Mouse (Mus musculus) neural tube, embryonic 14.5 days (tissue): ENCODE results near the gene Mcemp1. TPM values are rescaled to one million over a fixed set of nuclear protein-coding genes. Genes with fewer than 3 reads are reported as not detected.
A peak's percentile ranks its signal among the peaks of the same experiment; 100 is the strongest.

Source experiments
- ATAC-seq: fragments of 200-750 bp; cut with Nextera tagmentation; 2 replicates; pipeline ENCODE4 v1.8.0; 2017; ENCODE audit warnings: low read depth, mild to moderate bottlenecking, moderate TSS enrichment, moderate library complexity
- H3K27ac ChIP-seq: fragments of 300-500 bp; sonication (generic); 2 replicates; pipeline ENCODE4 v1.5.1; 2014; ENCODE audit warnings: low read depth, mild to moderate bottlenecking, control low read depth, low read length, moderate library complexity, mixed read lengths
- H3K27me3 ChIP-seq: fragments of 300-500 bp; sonication (generic); 2 replicates; pipeline ENCODE4 v1.6.1; 2014; ENCODE audit warnings: low read length; ENCODE audit not compliant: control insufficient read depth, insufficient read depth
- H3K36me3 ChIP-seq: fragments of 300-500 bp; sonication (generic); 2 replicates; pipeline ENCODE4 v1.6.1; 2014; ENCODE audit warnings: low read length, mixed read lengths; ENCODE audit not compliant: control insufficient read depth, insufficient read depth
- H3K4me1 ChIP-seq: fragments of 300-500 bp; sonication (generic); 2 replicates; pipeline ENCODE4 v1.6.1; 2014; ENCODE audit warnings: low read length; ENCODE audit not compliant: control insufficient read depth, insufficient read depth
- H3K4me2 ChIP-seq: fragments of 300-500 bp; sonication (generic); 2 replicates; pipeline ENCODE4 v1.6.1; 2014; ENCODE audit warnings: mild to moderate bottlenecking, low read depth, low read length, control low read depth
- H3K4me3 ChIP-seq: fragments of 300-500 bp; sonication (generic); 2 replicates; pipeline ENCODE4 v1.5.1; 2014; ENCODE audit warnings: low read depth, low read length, control low read depth, mixed read lengths
- H3K9ac ChIP-seq: fragments of 300-500 bp; sonication (generic); replicated peaks from 2 replicates; pipeline ENCODE4 v1.6.1; 2014; ENCODE audit warnings: low read depth, mild to moderate bottlenecking, control low read depth, low read length, mixed read lengths
- H3K9me3 ChIP-seq: fragments of 300-500 bp; sonication (generic); 2 replicates; pipeline ENCODE4 v1.6.1; 2016; ENCODE audit warnings: low read length; ENCODE audit not compliant: control insufficient read depth
- WGBS: fragments of 180-500 bp; shearing (Covaris S2); extraction: QIAGEN DNeasy Blood & Tissue Kit; methylation state at CpG from one replicate; pipeline ENCODE4 v1.1.7; 2014; 5-methylcytosine and 5-hydroxymethylcytosine counted together
- polyA plus RNA-seq: library from polyadenylated mRNA; unstranded; fragments of >200 nt; fragmentation: Nextera tagmentation; extraction: Ambion mirVana; gene quantifications from 2 replicates; pipeline ENCODE4 v1.2.1, GENCODE M21; 2014

The Mcemp1 gene
- polyA plus RNA-seq, 1 experiment from 2014 or later = 0.27 TPM

DNA sequence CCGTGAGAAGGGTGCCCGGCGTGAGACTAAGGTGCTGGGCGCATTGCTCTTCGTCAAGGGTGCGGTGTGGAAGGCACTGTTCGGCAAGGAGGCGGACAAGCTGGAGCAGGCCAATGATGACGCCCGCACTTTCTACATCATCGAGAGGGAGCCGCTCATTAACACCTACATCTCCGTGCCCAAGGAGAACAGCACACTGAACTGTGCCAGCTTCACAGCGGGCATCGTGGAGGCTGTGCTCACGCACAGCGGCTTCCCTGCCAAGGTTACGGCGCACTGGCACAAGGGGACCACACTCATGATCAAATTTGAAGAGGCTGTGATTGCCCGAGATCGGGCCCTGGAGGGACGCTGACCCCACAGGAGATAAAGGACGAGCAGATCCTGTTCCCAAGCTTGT lies 13.7 kb downstream of the Mcemp1 start:
- ATAC-seq = no peak
- Histone ChIP-seq H3K9me3 (no peaks in the 10 kb centered on the region), H3K9ac (no peak overlapping the region), H3K4me3 (no peak overlapping the region), H3K4me1 (peaks cover 9% of the 10 kb centered on the region; the same call in 1 of the 2 replicates), H3K36me3 (0 out of 2 replicates have a peak, but pooled peaks cover 10% of the 10 kb centered on the region), H3K4me2 (no peak overlapping the region), H3K27ac (no peak overlapping the region), H3K27me3 (no peaks in the 10 kb centered on the region)
- 97% methylated on average over 23 of the region's 23 CpGs for WGBS

DNA sequence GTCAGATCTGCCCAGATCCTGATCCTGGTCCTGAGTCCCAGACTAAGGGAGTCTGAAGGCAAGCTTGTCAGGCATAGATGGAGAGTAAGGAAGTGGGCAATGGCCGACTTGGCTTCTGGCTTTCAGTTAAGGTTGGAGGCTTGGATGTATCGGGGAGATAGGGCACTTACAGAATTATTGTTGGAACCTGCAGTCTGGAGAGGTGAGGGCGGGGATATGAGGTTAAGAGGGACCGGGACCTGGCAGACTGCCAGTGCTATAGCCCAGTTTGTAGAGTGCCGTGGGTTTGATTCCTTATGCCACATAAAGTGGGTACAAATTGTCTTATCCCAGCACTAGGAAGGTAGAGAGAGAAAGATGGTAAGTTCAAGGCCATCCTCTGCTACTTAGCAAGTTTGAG lies 14.1 kb downstream of the Mcemp1 start:
- no peak overlapping the region for H3K4me3 ChIP-seq
- no peak overlapping the region for H3K9ac ChIP-seq
- peaks cover 9% of the 10 kb centered on the region; the same call in 1 of the 2 replicates for H3K4me1 ChIP-seq
- 90% methylated on average over 5 of the region's 5 CpGs for WGBS
- no peak overlapping the region for H3K27ac ChIP-seq
- H3K36me3 ChIP-seq = 0 out of 2 replicates have a peak, but pooled peaks cover 10% of the 10 kb centered on the region
- ATAC-seq = no peak
- H3K9me3 ChIP-seq = no peaks in the 10 kb centered on the region
- H3K4me2 ChIP-seq = no peak overlapping the region
- H3K27me3 ChIP-seq = no peaks in the 10 kb centered on the region

DNA sequence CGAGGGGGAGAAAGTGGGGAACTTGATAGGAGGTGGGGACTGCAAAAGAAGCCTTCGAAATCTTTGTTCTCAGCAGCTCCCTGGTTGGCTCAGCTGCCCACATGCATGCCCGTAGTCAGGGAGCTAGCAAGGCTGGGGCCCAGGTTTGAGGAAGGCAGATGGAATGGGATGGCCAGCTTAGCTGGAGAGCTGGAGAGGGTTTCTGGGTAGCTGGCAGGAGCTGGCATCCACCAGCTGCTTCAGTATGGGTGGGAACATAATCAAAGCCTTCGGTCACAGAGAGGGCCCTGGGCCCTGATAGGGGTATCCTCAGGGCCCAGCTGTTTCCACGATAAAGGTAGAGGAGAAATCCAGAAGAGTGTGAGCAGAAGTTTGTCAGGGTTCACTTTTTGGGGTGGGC lies 16.9 kb downstream of the Mcemp1 start:
- no peaks in the 10 kb centered on the region for H3K27me3 ChIP-seq
- H3K9me3 ChIP-seq = no peaks in the 10 kb centered on the region
- peaks cover 6% of the 10 kb centered on the region; the same call in 1 of the 2 replicates for H3K4me1 ChIP-seq
- no peak overlapping the region for H3K4me3 ChIP-seq
- H3K36me3 ChIP-seq = 0 out of 2 replicates have a peak, but pooled peaks cover 10% of the 10 kb centered on the region
- no peak overlapping the region for H3K4me2 ChIP-seq
- no peak for ATAC-seq
- H3K27ac ChIP-seq = no peak overlapping the region
- WGBS = 92% methylated on average over 5 of the region's 5 CpGs
- no peak overlapping the region for H3K9ac ChIP-seq

DNA sequence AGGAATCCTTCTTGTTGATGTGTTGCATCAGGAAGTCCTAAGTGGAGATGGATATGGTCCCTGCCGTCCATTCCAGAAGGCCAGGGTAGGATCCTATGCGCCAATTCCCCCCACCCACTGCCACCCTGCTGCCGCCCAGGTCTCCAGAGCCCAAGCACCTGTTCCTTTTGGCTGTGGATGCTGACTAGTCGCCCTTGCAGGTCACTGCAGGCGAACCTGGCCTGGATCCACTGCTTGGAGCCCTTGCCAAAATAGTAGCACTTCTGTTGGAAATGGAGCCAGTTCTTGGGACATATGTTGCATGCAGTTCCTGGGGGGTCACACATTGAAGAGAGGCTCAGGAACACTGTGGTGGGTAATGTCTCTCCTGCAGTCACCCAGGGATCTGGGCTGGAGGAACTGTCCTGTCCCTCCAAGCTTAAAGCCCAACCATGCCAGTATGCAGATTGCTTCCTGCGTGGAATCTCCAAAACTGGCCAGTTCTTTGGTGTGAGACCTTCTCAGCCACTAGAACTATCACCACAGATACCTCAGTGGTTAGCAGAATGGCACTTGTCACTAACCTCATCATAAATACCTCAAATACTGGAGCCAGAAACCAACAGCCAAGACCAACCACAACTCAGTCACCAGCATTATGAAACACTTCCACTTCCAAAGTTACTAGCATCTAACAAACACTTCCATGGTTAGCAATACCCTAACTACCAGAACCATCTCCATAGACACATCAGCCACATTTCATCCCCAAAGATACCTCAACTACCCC lies 18.0 kb downstream of the Mcemp1 start:
- no peak overlapping the region for H3K9ac ChIP-seq
- no peak overlapping the region for H3K27ac ChIP-seq
- H3K27me3 ChIP-seq = no peaks in the 10 kb centered on the region
- H3K4me3 ChIP-seq = no peak overlapping the region
- no peak overlapping the region for H3K4me2 ChIP-seq
- H3K4me1 ChIP-seq = no peaks in the 10 kb centered on the region
- H3K9me3 ChIP-seq = no peaks in the 10 kb centered on the region
- ATAC-seq = no peak
- 0 out of 2 replicates have a peak, but pooled peaks cover 10% of the 10 kb centered on the region for H3K36me3 ChIP-seq
- WGBS = 80% methylated on average over 6 of the region's 6 CpGs

DNA sequence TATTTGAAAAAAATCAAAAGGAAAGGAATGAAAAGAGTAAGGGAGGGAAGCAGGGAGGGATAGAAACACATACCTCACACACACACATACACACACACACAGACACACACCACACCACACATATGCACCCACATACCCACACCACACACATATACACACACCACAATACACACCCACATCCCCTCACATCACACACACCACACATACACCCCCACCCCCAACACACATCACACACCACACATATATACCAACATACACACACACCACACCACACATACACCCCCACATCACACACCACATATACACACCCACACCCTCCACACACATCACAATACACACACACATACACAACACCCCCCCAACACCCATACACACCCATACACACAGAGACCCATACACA lies 19.0 kb downstream of the Mcemp1 start:
- Histone ChIP-seq H3K9ac (no peak overlapping the region), H3K4me3 (no peak overlapping the region), H3K4me2 (no peak overlapping the region), H3K4me1 (no peaks in the 10 kb centered on the region), H3K27me3 (no peaks in the 10 kb centered on the region), H3K27ac (no peak overlapping the region), H3K9me3 (no peaks in the 10 kb centered on the region), H3K36me3 (0 out of 2 replicates have a peak, but pooled peaks cover 3% of the 10 kb centered on the region)
- ATAC-seq = peak; percentile 9; the same call in 1 of the 2 replicates

DNA sequence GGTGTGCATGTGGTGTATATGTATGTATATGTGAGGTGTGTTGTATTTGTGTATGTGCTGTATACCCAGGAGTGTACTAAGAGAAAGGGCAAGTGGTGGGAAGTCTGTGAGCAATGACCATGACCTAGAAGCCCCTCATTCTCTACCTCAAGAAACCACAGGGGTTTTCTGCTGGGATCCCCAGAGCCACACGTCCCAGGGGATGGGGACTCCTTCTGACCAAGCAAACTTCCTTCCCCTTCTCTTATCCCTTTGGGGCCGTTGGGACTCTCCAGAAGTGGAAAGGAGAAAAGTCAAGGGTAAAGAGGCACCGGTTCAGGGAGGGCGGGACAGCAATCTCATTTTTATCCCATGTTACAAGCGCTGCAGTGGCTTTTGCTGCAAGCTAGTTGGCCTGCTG lies 19.9 kb downstream of the Mcemp1 start:
- no peaks in the 10 kb centered on the region for H3K4me1 ChIP-seq
- no peak overlapping the region for H3K4me3 ChIP-seq
- H3K4me2 ChIP-seq = no peak overlapping the region
- H3K36me3 ChIP-seq = no peaks in the 10 kb centered on the region
- no peak overlapping the region for H3K9ac ChIP-seq
- H3K27ac ChIP-seq = no peak overlapping the region
- WGBS = 69% methylated on average over 5 of the region's 5 CpGs
- H3K27me3 ChIP-seq = no peaks in the 10 kb centered on the region
- no peak for ATAC-seq
- H3K9me3 ChIP-seq = no peaks in the 10 kb centered on the region

DNA sequence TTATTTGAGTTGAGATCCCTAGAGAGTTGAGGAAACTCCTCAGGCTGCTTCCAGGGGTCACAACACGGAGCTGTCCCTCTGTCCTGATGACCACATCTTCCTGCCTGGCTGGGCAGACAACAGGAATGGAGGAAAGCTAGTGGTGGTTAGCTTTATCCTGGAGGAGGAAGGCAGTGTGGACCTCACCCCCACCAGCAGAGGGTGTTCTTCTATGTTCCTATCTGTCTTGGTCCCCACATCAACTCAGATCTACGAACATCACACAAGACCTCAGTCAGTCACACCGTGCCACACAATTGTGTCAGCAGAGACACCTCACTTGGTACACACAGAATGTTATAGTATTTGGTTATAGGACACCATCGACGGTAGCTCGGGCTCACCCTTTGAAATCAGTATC lies 22.0 kb downstream of the Mcemp1 start:
- H3K4me2 ChIP-seq = no peak overlapping the region
- H3K9me3 ChIP-seq = no peaks in the 10 kb centered on the region
- no peaks in the 10 kb centered on the region for H3K4me1 ChIP-seq
- H3K27me3 ChIP-seq = no peaks in the 10 kb centered on the region
- H3K9ac ChIP-seq = no peak overlapping the region
- no peaks in the 10 kb centered on the region for H3K36me3 ChIP-seq
- WGBS = 81% methylated on average over 6 of the region's 6 CpGs
- no peak overlapping the region for H3K27ac ChIP-seq
- no peak for ATAC-seq
- H3K4me3 ChIP-seq = no peak overlapping the region

DNA sequence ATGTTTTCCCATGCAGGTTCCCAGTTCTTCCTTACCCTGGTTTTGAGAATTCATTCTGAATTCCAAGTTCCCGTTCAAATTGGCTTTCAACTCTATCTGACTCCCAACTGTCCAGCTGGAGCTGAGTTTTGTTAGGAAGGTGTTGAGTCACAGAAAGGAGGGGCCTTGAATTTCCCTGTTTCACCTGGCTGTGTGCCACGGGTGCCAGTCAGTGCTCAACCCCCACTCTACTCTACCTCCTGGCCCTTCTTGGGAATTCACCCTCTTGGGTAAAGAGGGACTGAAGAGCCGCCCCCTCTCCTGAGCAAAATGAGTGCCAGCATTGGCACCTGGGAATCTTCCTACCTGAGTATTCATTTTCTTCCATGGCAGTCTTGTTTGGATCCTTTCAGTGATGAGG lies 25.2 kb downstream of the Mcemp1 start:
- no peak overlapping the region for H3K4me3 ChIP-seq
- H3K4me2 ChIP-seq = no peak overlapping the region
- H3K27ac ChIP-seq = no peak overlapping the region
- 81% methylated on average over 3 of the region's 3 CpGs for WGBS
- H3K27me3 ChIP-seq = no peaks in the 10 kb centered on the region
- H3K36me3 ChIP-seq = no peaks in the 10 kb centered on the region
- no peak overlapping the region for H3K9ac ChIP-seq
- H3K9me3 ChIP-seq = no peaks in the 10 kb centered on the region
- no peaks in the 10 kb centered on the region for H3K4me1 ChIP-seq
- ATAC-seq = no peak

DNA sequence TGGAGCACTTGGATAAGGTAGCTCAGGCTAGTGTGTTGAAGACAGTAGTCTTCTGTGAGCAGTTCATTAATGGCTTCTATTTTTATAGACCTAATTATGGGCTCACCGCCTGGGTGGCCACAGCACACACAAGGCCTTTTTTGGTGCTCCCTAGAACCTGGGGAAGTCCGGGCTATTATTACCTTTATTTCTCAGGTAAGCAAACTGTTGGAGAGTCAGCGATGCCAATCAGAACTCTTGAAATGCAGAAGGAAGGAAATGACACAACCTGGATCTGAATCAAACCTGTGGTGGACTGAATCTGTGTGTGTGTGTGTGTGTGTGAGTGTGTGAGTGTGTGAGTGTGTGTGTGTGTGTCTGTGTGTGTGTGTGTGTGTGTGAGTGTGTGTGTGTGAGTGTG lies 28.6 kb downstream of the Mcemp1 start, which contains the start of gene Fcer2a:
TSS of gene Fcer2a (minus strand) at position 55 of the 400 bp plus-strand sequence.
- no peaks in the 10 kb centered on the region for H3K4me1 ChIP-seq
- H3K4me2 ChIP-seq = no peak within 1 kb of the TSS
- no peaks in the 10 kb centered on the region for H3K9me3 ChIP-seq
- H3K4me3 ChIP-seq = no peak within 1 kb of the TSS
- H3K36me3 ChIP-seq = no peaks in the 10 kb centered on the region
- ATAC-seq = no peak
- H3K27me3 ChIP-seq = no peaks in the 10 kb centered on the region
- 88% methylated on average over 3 of the region's 3 CpGs for WGBS
- no peak within 1 kb of the TSS for H3K27ac ChIP-seq
- no peak within 1 kb of the TSS for H3K9ac ChIP-seq
